Comparison of ENCODE assay signal across 26 mouse cellular contexts in the genomic region with DNA sequence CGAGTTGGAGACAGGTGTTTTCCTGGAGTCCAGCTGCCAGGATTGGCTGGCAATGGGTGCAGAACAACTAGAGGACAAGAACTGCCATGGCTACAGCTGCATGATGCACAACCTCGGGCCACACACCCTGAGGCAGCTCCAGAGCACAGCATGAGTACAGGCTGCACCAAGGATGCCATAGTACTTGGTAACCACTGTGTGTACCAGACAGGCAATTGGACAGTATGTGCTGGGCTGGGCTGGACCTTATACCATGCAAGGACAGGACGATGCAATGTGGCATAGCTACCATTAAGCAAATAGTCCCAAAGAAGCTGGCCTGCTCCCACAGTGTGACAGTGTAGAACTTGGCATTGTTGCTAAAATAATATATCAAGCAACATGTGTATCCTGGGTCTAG. TPM values are rescaled to one million over a fixed set of nuclear protein-coding genes. Genes with fewer than 3 reads are reported as not detected.
DNase-seq lines count a peak whose midpoint lies in the region; ATAC-seq and TF ChIP-seq lines count a peak whose summit lies in the region.
"Had no signal": no experiment of that assay in that cellular context is flagged by ENCODE, and none has a peak within 500 bp of the region (broad histone marks: within the 10 kb centered on the region; RNA-seq: fewer than 3 reads in every experiment).

No protein-coding gene starts in this region.

- no peak for TF ChIP-seq CTCF in forebrain, postnatal 0 days (IDR thresholded peaks at IDR 0.05; ENCODE audit: low read depth)
- TF ChIP-seq CTCF in stomach, postnatal 0 days (IDR thresholded peaks at IDR 0.05; ENCODE audit: low read depth): no peak

- ATAC-seq in forebrain, postnatal 0 days: peak; percentile 10; the same call in 1 of the 2 replicates
- 0 out of 2 replicates have a peak, but pooled peaks have one; percentile 51 for ATAC-seq in kidney, embryonic 16.5 days (ENCODE audit: low FRiP score, low TSS enrichment)
- peak; percentile 25; the same call in 1 of the 2 replicates for ATAC-seq in midbrain, embryonic 12.5 days (ENCODE audit: low FRiP score, low read depth)
- no peak for ATAC-seq in midbrain, embryonic 16.5 days
- 0 out of 2 replicates have a peak, but pooled peaks have one; percentile 18 for ATAC-seq in stomach, postnatal 0 days (ENCODE audit: low FRiP score, low TSS enrichment)
- ATAC-seq: CD4-positive, CD25-positive, alpha-beta regulatory T cell, adult 4 months had no signal

- WGBS in forebrain, postnatal 0 days: 89% methylated on average over 3 of the region's 3 CpGs
- 89% methylated on average over 3 of the region's 3 CpGs for WGBS in forebrain, embryonic 10.5 days
- WGBS in kidney, embryonic 16.5 days: 81% methylated on average over 3 of the region's 3 CpGs
- WGBS in midbrain, embryonic 12.5 days: 82% methylated on average over 3 of the region's 3 CpGs
- 90% methylated on average over 3 of the region's 3 CpGs for WGBS in midbrain, embryonic 16.5 days
- WGBS in stomach, postnatal 0 days: 88% methylated on average over 3 of the region's 3 CpGs

- H3K4me1 ChIP-seq in forebrain, postnatal 0 days (ENCODE audit: insufficient read depth): no peaks in the 10 kb centered on the region
- H3K4me1 ChIP-seq in forebrain, embryonic 10.5 days: peaks cover 3% of the 10 kb centered on the region
- no peaks in the 10 kb centered on the region for H3K4me1 ChIP-seq in kidney, embryonic 16.5 days (ENCODE audit: insufficient read depth, low read length)
- H3K4me1 ChIP-seq in midbrain, embryonic 12.5 days: 0 out of 2 replicates have a peak, but pooled peaks cover 6% of the 10 kb centered on the region
- peaks cover 6% of the 10 kb centered on the region for H3K4me1 ChIP-seq in midbrain, embryonic 16.5 days (ENCODE audit: control insufficient read depth, insufficient read depth, low read length)
- H3K4me1 ChIP-seq in stomach, postnatal 0 days (replicated peaks; ENCODE audit: control insufficient read depth, insufficient read depth): no peaks in the 10 kb centered on the region
- H3K4me1 ChIP-seq: embryonic facial prominence, embryonic 15.5 days; limb, embryonic 12.5 days had no signal

- no peaks in the 10 kb centered on the region for H3K9me3 ChIP-seq in forebrain, postnatal 0 days (ENCODE audit: low read length)
- peaks cover 18% of the 10 kb centered on the region; the same call in 1 of the 2 replicates for H3K9me3 ChIP-seq in forebrain, embryonic 10.5 days
- H3K9me3 ChIP-seq in kidney, embryonic 16.5 days (ENCODE audit: low read length): no peaks in the 10 kb centered on the region
- no peaks in the 10 kb centered on the region for H3K9me3 ChIP-seq in midbrain, embryonic 12.5 days
- no peaks in the 10 kb centered on the region for H3K9me3 ChIP-seq in midbrain, embryonic 16.5 days (replicated peaks; ENCODE audit: control insufficient read depth, low read length, poor library complexity, severe bottlenecking)
- no peaks in the 10 kb centered on the region for H3K9me3 ChIP-seq in stomach, postnatal 0 days (ENCODE audit: control insufficient read depth, low read length)
- H3K9me3 ChIP-seq: embryonic facial prominence, embryonic 15.5 days; heart, embryonic 13.5 days; liver, embryonic 13.5 days; lung, embryonic 15.5 days had no signal

- no peak overlapping the region for H3K27ac ChIP-seq in forebrain, postnatal 0 days (ENCODE audit: low read depth, low read length)
- no peak overlapping the region for H3K27ac ChIP-seq in forebrain, embryonic 10.5 days
- H3K27ac ChIP-seq in kidney, embryonic 16.5 days (ENCODE audit: low read length): no peak overlapping the region
- no peak overlapping the region for H3K27ac ChIP-seq in midbrain, embryonic 12.5 days (replicated peaks)
- H3K27ac ChIP-seq in midbrain, embryonic 16.5 days (ENCODE audit: low read length): no peak overlapping the region
- no peak overlapping the region for H3K27ac ChIP-seq in stomach, postnatal 0 days (replicated peaks)
- H3K27ac ChIP-seq: embryonic facial prominence, embryonic 15.5 days; heart, embryonic 13.5 days; limb, embryonic 12.5 days; liver, embryonic 13.5 days; lung, embryonic 15.5 days had no signal

- no peak for TF ChIP-seq EP300 in stomach, postnatal 0 days (optimal IDR thresholded peaks at IDR 0.05)

- no peak overlapping the region for H3K4me3 ChIP-seq in forebrain, postnatal 0 days (ENCODE audit: low read depth, low read length)
- H3K4me3 ChIP-seq in forebrain, embryonic 10.5 days: no peak overlapping the region
- H3K4me3 ChIP-seq in kidney, embryonic 16.5 days (ENCODE audit: low read length): no peak overlapping the region
- H3K4me3 ChIP-seq in midbrain, embryonic 12.5 days: no peak overlapping the region
- no peak overlapping the region for H3K4me3 ChIP-seq in midbrain, embryonic 16.5 days (ENCODE audit: low read depth, low read length)
- no peak overlapping the region for H3K4me3 ChIP-seq in stomach, postnatal 0 days (ENCODE audit: low read depth, low read length)
- H3K4me3 ChIP-seq: embryonic facial prominence, embryonic 15.5 days; heart, embryonic 13.5 days; limb, embryonic 12.5 days; liver, embryonic 13.5 days; lung, embryonic 15.5 days had no signal

- no peak overlapping the region for H3K9ac ChIP-seq in forebrain, postnatal 0 days
- H3K9ac ChIP-seq in kidney, embryonic 16.5 days (replicated peaks; ENCODE audit: low read length): no peak overlapping the region
- H3K9ac ChIP-seq in midbrain, embryonic 12.5 days (replicated peaks): no peak overlapping the region
- H3K9ac ChIP-seq in midbrain, embryonic 16.5 days (ENCODE audit: low read depth, low read length): no peak overlapping the region
- no peak overlapping the region for H3K9ac ChIP-seq in stomach, postnatal 0 days (ENCODE audit: low read length)
- H3K9ac ChIP-seq: embryonic facial prominence, embryonic 15.5 days; heart, embryonic 13.5 days; limb, embryonic 12.5 days; liver, embryonic 13.5 days; lung, embryonic 15.5 days had no signal

- no peak for DNase-seq in forebrain, postnatal 0 days
- DNase-seq in forebrain, embryonic 10.5 days (ENCODE audit: extremely low spot score, low spot score): no peak
- DNase-seq in kidney, adult 11 months: no peak
- no peak for DNase-seq in stomach, postnatal 0 days (ENCODE audit: low spot score)
- DNase-seq: adrenal gland, postnatal 25 days; cerebellum, adult 18-20 months; cerebellum, postnatal 10 days; gastrocnemius, postnatal 10 days; heart, postnatal 10 days; kidney, adult 2 months; kidney, postnatal 10 days; liver, embryonic 13.5 days; right cerebral cortex, adult 18-20 months; spleen, adult 18-20 months; thymus, adult 18-20 months; thymus, postnatal 36 days had no signal

- no peaks in the 10 kb centered on the region for H3K27me3 ChIP-seq in forebrain, postnatal 0 days (ENCODE audit: insufficient read depth, low read length)
- no peaks in the 10 kb centered on the region for H3K27me3 ChIP-seq in forebrain, embryonic 10.5 days (ENCODE audit: poor library complexity, severe bottlenecking)
- H3K27me3 ChIP-seq in kidney, embryonic 16.5 days (ENCODE audit: insufficient read depth, low read length): no peaks in the 10 kb centered on the region
- no peaks in the 10 kb centered on the region for H3K27me3 ChIP-seq in midbrain, embryonic 12.5 days
- no peaks in the 10 kb centered on the region for H3K27me3 ChIP-seq in midbrain, embryonic 16.5 days (ENCODE audit: control insufficient read depth, insufficient read depth, low read depth, low read length)
- no peaks in the 10 kb centered on the region for H3K27me3 ChIP-seq in stomach, postnatal 0 days (ENCODE audit: control insufficient read depth, insufficient read depth, low read length)
- H3K27me3 ChIP-seq: embryonic facial prominence, embryonic 15.5 days; heart, embryonic 13.5 days; limb, embryonic 12.5 days; liver, embryonic 13.5 days; lung, embryonic 15.5 days had no signal

- no peak overlapping the region for H3K4me2 ChIP-seq in forebrain, postnatal 0 days (ENCODE audit: low read depth)
- H3K4me2 ChIP-seq in kidney, embryonic 16.5 days (replicated peaks; ENCODE audit: low read depth, low read length): no peak overlapping the region
- no peak overlapping the region for H3K4me2 ChIP-seq in midbrain, embryonic 12.5 days (replicated peaks)
- H3K4me2 ChIP-seq in midbrain, embryonic 16.5 days (ENCODE audit: low read length): no peak overlapping the region
- no peak overlapping the region for H3K4me2 ChIP-seq in stomach, postnatal 0 days (replicated peaks; ENCODE audit: low read depth)
- H3K4me2 ChIP-seq: embryonic facial prominence, embryonic 15.5 days; heart, embryonic 13.5 days; limb, embryonic 12.5 days; liver, embryonic 13.5 days; lung, embryonic 15.5 days; midbrain, embryonic 11.5 days had no signal

- peaks cover 3% of the 10 kb centered on the region; the same call in 1 of the 2 replicates for H3K36me3 ChIP-seq in forebrain, postnatal 0 days (ENCODE audit: insufficient read depth)
- H3K36me3 ChIP-seq in forebrain, embryonic 10.5 days (replicated peaks): peaks cover 40% of the 10 kb centered on the region
- H3K36me3 ChIP-seq in kidney, embryonic 16.5 days (ENCODE audit: insufficient read depth, low read length): peaks cover 20% of the 10 kb centered on the region
- peaks cover 20% of the 10 kb centered on the region for H3K36me3 ChIP-seq in midbrain, embryonic 12.5 days
- H3K36me3 ChIP-seq in midbrain, embryonic 16.5 days (ENCODE audit: control insufficient read depth, insufficient read depth, low read length): peaks cover 8% of the 10 kb centered on the region; the same call in 1 of the 2 replicates
- no peaks in the 10 kb centered on the region for H3K36me3 ChIP-seq in stomach, postnatal 0 days (ENCODE audit: control insufficient read depth, insufficient read depth, low read length)

RNA-seq across cellular contexts. Expression of gene Cp, which starts 54.6 kb away (rescaled TPM):
- 10.1 and 18.5 TPM in 2 replicates for total RNA-seq in forebrain, postnatal 0 days (2014; rRNA removed)
- polyA plus RNA-seq in forebrain, postnatal 0 days (2015; fragmentation: Nextera tagmentation; extraction: Ambion mirVana): 6.4 and 8.4 TPM in 2 replicates
- 6.4 and 9.0 TPM in 2 replicates for polyA plus RNA-seq in forebrain, embryonic 10.5 days (2016; fragmentation: Nextera tagmentation; extraction: Ambion mirVana)
- polyA plus RNA-seq in kidney, embryonic 16.5 days (2015; fragmentation: Nextera tagmentation; extraction: Ambion mirVana): 1.0 and 1.1 TPM in 2 replicates
- polyA plus RNA-seq in midbrain, embryonic 12.5 days (2016; fragmentation: Nextera tagmentation; extraction: Ambion mirVana): 5.9 and 7.6 TPM in 2 replicates
- polyA plus RNA-seq in midbrain, embryonic 16.5 days (2015; fragmentation: Nextera tagmentation; extraction: Ambion mirVana): 8.0 and 10.2 TPM in 2 replicates
- polyA plus RNA-seq in stomach, postnatal 0 days (2015; fragmentation: Nextera tagmentation; extraction: Ambion mirVana): 1.4 and 2.1 TPM in 2 replicates
- total RNA-seq: hematopoietic stem cell, adult 5-6 weeks had no signal
